Mouse (Mus musculus) E14TG2a.4 (cell line): ENCODE data around the gene Has1.

Experiments used
- CTCF ChIP-seq: conservative IDR thresholded peaks from 2 replicates; pipeline ENCODE4 v1.5.1; 2014; ENCODE audit warnings: low read length
- NANOG ChIP-seq: IDR thresholded peaks from 2 replicates; pipeline ENCODE4 v1.6.1; 2014; ENCODE audit warnings: borderline replicate concordance, low read length, mixed read lengths

- TF ChIP-seq CTCF (no peak), NANOG (no peak)
These were observed 31.2 kb downstream of the Has1 start for GRCm38 (mm10) chr17:17823612-17824336.
